ENCODE assay signal across 10 mouse cellular contexts in the genomic region with DNA sequence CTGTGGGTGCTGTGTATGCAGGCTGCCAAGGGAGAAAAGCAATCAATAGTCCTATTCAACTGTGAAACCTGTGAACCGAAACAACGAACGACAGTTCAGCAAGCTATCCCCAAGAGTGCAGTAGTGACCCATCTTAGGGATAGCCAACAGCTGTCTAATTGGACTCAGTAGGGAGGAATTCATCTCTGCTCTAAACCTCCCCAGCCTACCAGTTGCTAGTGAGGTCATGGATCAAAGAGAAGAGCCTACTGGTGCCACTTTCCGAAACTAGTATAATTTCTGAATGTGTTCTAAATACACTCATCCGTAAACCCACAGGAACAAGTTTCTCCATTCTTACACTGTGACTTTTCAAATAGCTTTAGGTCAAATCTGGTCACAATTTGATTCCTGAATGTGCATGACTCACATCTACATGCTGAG. TPM values are rescaled to one million over a fixed set of nuclear protein-coding genes. Genes with fewer than 3 reads are reported as not detected.
A peak's percentile ranks its signal among the peaks of the same experiment; 100 is the strongest.
DNase-seq lines count a peak whose midpoint lies in the region; ATAC-seq lines count a peak whose summit lies in the region.
"Had no signal": no experiment of that assay in that cellular context is flagged by ENCODE, and none has a peak within 500 bp of the region (broad histone marks: within the 10 kb centered on the region; RNA-seq: fewer than 3 reads in every experiment).

No protein-coding gene starts in this region.

- H3K9ac ChIP-seq in heart, embryonic 12.5 days: no peak overlapping the region
- H3K9ac ChIP-seq in embryonic facial prominence, embryonic 15.5 days: no peak overlapping the region
- no peak overlapping the region for H3K9ac ChIP-seq in stomach, embryonic 16.5 days (ENCODE audit: low read length)
- H3K9ac ChIP-seq: lung, embryonic 14.5 days; neural tube, embryonic 12.5 days had no signal

- no peaks in the 10 kb centered on the region for H3K27me3 ChIP-seq in heart, embryonic 12.5 days (replicated peaks)
- no peaks in the 10 kb centered on the region for H3K27me3 ChIP-seq in embryonic facial prominence, embryonic 15.5 days
- no peaks in the 10 kb centered on the region for H3K27me3 ChIP-seq in stomach, embryonic 16.5 days (ENCODE audit: control insufficient read depth, insufficient read depth, low read length)
- H3K27me3 ChIP-seq: neural tube, embryonic 12.5 days had no signal

- H3K9me3 ChIP-seq in heart, embryonic 12.5 days (replicated peaks): no peaks in the 10 kb centered on the region
- no peaks in the 10 kb centered on the region for H3K9me3 ChIP-seq in embryonic facial prominence, embryonic 15.5 days (replicated peaks)
- H3K9me3 ChIP-seq in stomach, embryonic 16.5 days (replicated peaks; ENCODE audit: control insufficient read depth, low read length): no peaks in the 10 kb centered on the region
- H3K9me3 ChIP-seq: midbrain, embryonic 10.5 days; neural tube, embryonic 12.5 days had no signal

- WGBS in heart, embryonic 12.5 days: 77% methylated on average over 5 of the region's 5 CpGs
- 44% methylated on average over 5 of the region's 5 CpGs for WGBS in embryonic facial prominence, embryonic 15.5 days
- 65% methylated on average over 5 of the region's 5 CpGs for WGBS in stomach, embryonic 16.5 days

- intact Hi-C loops in heart, postnatal 25 days (cut with DNase I): loop anchor here (10.0 kb wide), 1 partner anchor 109 kb away; no protein-coding TSS in a partner anchor

- H3K4me2 ChIP-seq in heart, embryonic 12.5 days: no peak overlapping the region
- no peak overlapping the region for H3K4me2 ChIP-seq in embryonic facial prominence, embryonic 15.5 days (replicated peaks)
- H3K4me2 ChIP-seq in stomach, embryonic 16.5 days (ENCODE audit: low read depth, low read length): peak overlapping the region; percentile 4; the same call in 1 of the 2 replicates
- H3K4me2 ChIP-seq: lung, embryonic 14.5 days; neural tube, embryonic 12.5 days had no signal

- H3K36me3 ChIP-seq in heart, embryonic 12.5 days: no peaks in the 10 kb centered on the region
- no peaks in the 10 kb centered on the region for H3K36me3 ChIP-seq in embryonic facial prominence, embryonic 15.5 days
- H3K36me3 ChIP-seq in stomach, embryonic 16.5 days (ENCODE audit: control insufficient read depth, insufficient read depth, low read length): no peaks in the 10 kb centered on the region
- H3K36me3 ChIP-seq: midbrain, embryonic 10.5 days; neural tube, embryonic 12.5 days had no signal

- ATAC-seq in heart, embryonic 12.5 days (ENCODE audit: insufficient number of reproducible peaks, low FRiP score): no peak
- ATAC-seq in embryonic facial prominence, embryonic 15.5 days (ENCODE audit: insufficient number of reproducible peaks, low FRiP score, low TSS enrichment, low read depth): no peak
- ATAC-seq in stomach, embryonic 16.5 days (ENCODE audit: insufficient read depth, low FRiP score): peak; percentile 44; the same call in 1 of the 2 replicates

- H3K4me3 ChIP-seq in heart, embryonic 12.5 days: no peak overlapping the region
- H3K4me3 ChIP-seq in embryonic facial prominence, embryonic 15.5 days (replicated peaks): no peak overlapping the region
- no peak overlapping the region for H3K4me3 ChIP-seq in stomach, embryonic 16.5 days (replicated peaks; ENCODE audit: low read length)
- H3K4me3 ChIP-seq: midbrain, embryonic 10.5 days; neural tube, embryonic 12.5 days had no signal

- H3K27ac ChIP-seq in heart, embryonic 12.5 days (ENCODE audit: poor library complexity, severe bottlenecking): peak overlapping the region; percentile 67; the same call in 1 of the 2 replicates
- peak overlapping the region; percentile 12; the same call in 1 of the 2 replicates for H3K27ac ChIP-seq in embryonic facial prominence, embryonic 15.5 days (replicated peaks)
- H3K27ac ChIP-seq in stomach, embryonic 16.5 days (ENCODE audit: low read length): peak overlapping the region; percentile 64
- H3K27ac ChIP-seq: neural tube, embryonic 12.5 days had no signal

- H3K4me1 ChIP-seq in heart, embryonic 12.5 days (replicated peaks): peaks cover 4% of the 10 kb centered on the region
- peaks cover 10% of the 10 kb centered on the region; the same call in 1 of the 2 replicates for H3K4me1 ChIP-seq in embryonic facial prominence, embryonic 15.5 days
- H3K4me1 ChIP-seq in stomach, embryonic 16.5 days (ENCODE audit: control insufficient read depth, insufficient read depth, low read length): peaks cover 6% of the 10 kb centered on the region; the same call in 1 of the 2 replicates

- DNase-seq in heart, postnatal 25 days (ENCODE audit: low spot score): no peak
- peak; percentile 18 for DNase-seq in lung, postnatal 10 days
- DNase-seq in lung, postnatal 25 days (ENCODE audit: low spot score): no peak
- DNase-seq in urinary bladder, adult 18-20 months (ENCODE audit: low spot score in 2 of 2): no peak

RNA-seq across cellular contexts. Expression of gene Hmgcll1, which starts 8.9 kb away (rescaled TPM):
- polyA plus RNA-seq in heart, embryonic 12.5 days (2016; fragmentation: Nextera tagmentation; extraction: Ambion mirVana): 2.0 and 2.6 TPM in 2 replicates
- under 1 TPM in 1 of 2 experiments, not detected in 1; 0.31 TPM for total RNA-seq in heart, postnatal 25 days (2021)
- polyA plus RNA-seq in embryonic facial prominence, embryonic 15.5 days (2015; fragmentation: Nextera tagmentation; extraction: Ambion mirVana): 2.4 and 3.2 TPM in 2 replicates
- 3.3 and 4.9 TPM in 2 replicates for polyA plus RNA-seq in stomach, embryonic 16.5 days (2015; fragmentation: Nextera tagmentation; extraction: Ambion mirVana)

Comparison
In these comparisons a context has a peak if more than half of its experiments do, and no peak if none do; other contexts are left out.
1. H3K27ac ChIP-seq: peak in every context shown above with its lines; median percentile 67 in heart, embryonic 12.5 days; 64 in stomach, embryonic 16.5 days; 12 in embryonic facial prominence, embryonic 15.5 days.